Mouse (Mus musculus) heart, postnatal 36 days (tissue): ENCODE measurements around the gene Gm9844. TPM values are rescaled to one million over a fixed set of nuclear protein-coding genes. Genes with fewer than 3 reads are reported as not detected.
A peak's percentile ranks its signal among the peaks of the same experiment; 100 is the strongest.
"Not testable (repeated sequence)": the region's sequence is repeated elsewhere in the genome, so short reads cannot be mapped to it uniquely, and the experiment has no call there.

Experiments
- DNase-seq, 2 experiments: peaks; one replicate each; pipeline ENCODE4 v3.0.0; 2021 to 2022
- intact Hi-C: fragments of 180-260 bp; cut with DNase I; formaldehyde crosslinking; loops from one replicate; pipeline ENCODE4 v1.15.1; 2025
- total RNA-seq, 2 experiments: library from RNA; stranded (reverse); gene quantifications; 2 replicates each; pipeline ENCODE4 v1.2.3; 2021

Gene Gm9844
- total RNA-seq, result not detected

GRCm38 (mm10) chr7:24861913-24862312 lies at the start of gene Gm9844:
Gene Gm9844 (plus strand): TSS chr7:24862213.
- intact Hi-C loops, result no loop called here
- no peak for DNase-seq

DNA sequence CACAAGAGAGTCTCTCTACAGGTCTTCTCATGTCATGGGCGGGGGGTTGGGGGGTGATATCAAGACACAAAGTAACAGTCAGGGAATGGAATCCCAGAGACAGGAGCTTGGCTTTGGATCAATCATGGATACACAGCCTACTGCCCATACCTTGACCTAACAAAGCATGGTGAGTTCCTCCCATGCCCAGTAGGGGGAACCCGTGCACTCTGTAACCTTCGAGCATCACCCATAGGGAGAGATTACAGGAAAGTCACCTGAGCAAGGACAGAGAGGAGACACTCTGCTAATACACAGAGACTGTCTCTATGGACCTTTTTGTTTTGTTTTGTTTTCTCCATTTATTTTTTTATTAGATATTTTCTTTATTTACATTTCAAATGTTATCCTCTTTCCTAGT lies 44.5 kb upstream of the Gm9844 start:
- DNase-seq, result peak; percentile 39 to 69
- intact Hi-C loops, result loop anchor here (2.0 kb wide), 1 partner anchor 157 kb away; no protein-coding TSS in a partner anchor

GRCm38 (mm10) chr7:24824452-24824851 lies 37.6 kb upstream of the Gm9844 start:
- no peak for DNase-seq
- intact Hi-C loops, result no loop called here

GRCm38 (mm10) chr7:24827181-24827580 lies 34.8 kb upstream of the Gm9844 start:
- intact Hi-C loops, result no loop called here
- no peak for DNase-seq

GRCm38 (mm10) chr7:24838732-24839409 lies 23.1 kb upstream of the Gm9844 start:
- intact Hi-C loops, result loop anchor here (5.0 kb wide), 1 partner anchor 738 kb away; no protein-coding TSS in a partner anchor
- not testable (repeated sequence) for DNase-seq

- intact Hi-C loops, result loop anchor here (5.0 kb wide), 1 partner anchor 738 kb away; no protein-coding TSS in a partner anchor
- no peak for DNase-seq
Observed at GRCm38 (mm10) chr7:24839410-24839808, 22.6 kb upstream of the Gm9844 start.

DNA sequence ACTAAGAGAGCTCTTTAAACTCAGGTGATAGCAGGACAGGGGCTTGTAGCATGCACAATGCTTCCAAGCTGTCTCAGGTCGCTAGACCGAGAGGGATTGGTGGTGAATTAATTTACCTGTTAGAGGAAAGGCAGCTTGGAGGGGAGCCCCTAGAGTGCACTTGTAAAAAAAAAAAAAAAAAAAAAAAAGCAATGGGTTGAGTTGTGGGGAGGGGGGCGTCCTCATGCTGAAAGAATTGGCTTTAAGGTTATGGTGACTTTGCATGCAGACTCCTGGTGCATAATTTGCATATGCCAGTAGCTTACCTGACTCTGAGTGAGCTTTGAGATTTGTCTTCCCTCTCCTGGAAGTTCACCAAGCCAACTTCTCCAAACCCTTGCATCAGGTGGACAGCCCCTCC lies 21.7 kb upstream of the Gm9844 start:
- intact Hi-C loops, result no loop called here
- DNase-seq, result no peak

GRCm38 (mm10) chr7:24841009-24841408 lies 21.0 kb upstream of the Gm9844 start:
- no peak for DNase-seq
- intact Hi-C loops, result no loop called here

- DNase-seq, result no peak
- intact Hi-C loops, result no loop called here
Observed at GRCm38 (mm10) chr7:24844144-24844543, 17.9 kb upstream of the Gm9844 start.

DNA sequence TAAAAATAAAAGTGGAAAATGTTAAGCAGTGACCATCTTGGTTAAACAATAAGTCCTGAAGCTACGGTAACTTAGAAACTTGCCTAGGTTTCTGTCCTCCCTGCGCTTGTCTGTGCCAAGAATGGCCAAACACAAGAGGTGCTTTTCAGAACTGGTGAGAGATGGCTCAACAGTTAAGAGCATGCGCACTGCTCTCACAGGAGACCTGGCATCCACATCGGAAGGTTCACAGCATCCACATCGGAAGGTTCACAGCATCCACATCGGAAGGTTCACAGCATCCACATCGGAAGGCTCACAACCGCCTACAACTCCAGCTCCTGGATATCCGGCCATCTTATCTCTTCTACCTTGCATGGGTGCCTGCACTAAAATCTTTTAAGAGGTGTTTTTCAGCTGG lies 16.8 kb upstream of the Gm9844 start:
- intact Hi-C loops, result no loop called here
- DNase-seq, result no peak

DNA sequence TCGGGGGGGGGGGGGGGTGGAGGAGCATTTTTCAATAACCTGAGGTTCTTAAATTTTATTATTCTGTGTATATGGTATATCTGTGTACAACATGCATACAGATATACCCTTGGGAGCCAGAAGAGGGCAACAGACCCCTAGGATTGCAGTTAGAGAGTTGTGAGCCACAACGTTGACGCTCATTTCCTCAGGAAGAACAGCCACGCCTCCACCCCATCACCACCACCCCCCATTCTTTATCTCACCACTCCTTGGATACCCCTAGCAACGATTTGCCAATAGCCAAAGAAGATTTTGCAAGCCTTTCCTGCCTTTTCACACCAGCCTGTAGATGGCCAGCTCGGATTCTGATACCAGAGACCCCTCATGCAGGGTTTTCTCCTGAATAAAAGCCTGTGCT lies 16.3 kb upstream of the Gm9844 start:
- no peak for DNase-seq
- intact Hi-C loops, result no loop called here

- intact Hi-C loops, DNase-seq: not testable (repeated sequence)
Observed at GRCm38 (mm10) chr7:24846576-24846975, 15.4 kb upstream of the Gm9844 start.

DNA sequence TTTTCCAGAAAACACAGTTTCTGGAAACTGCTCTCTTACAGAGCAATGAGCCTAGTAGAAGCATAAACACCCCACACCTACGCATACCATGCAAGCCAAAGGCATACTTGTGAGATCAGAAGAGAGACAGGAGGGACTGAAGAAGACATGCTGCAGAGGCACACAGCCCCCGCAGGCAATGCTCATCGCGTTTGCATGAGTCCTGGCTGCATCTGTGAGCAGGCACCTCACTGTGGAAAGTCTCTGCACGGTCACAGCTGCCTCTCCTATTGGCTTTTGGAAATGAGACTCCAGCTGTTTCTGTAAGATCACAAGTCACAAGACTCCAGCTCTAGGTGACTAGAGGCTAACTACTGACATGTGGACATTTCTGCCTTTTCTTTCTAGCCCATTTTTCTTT lies 11.9 kb upstream of the Gm9844 start:
- no peak for DNase-seq
- intact Hi-C loops, result no loop called here

DNA sequence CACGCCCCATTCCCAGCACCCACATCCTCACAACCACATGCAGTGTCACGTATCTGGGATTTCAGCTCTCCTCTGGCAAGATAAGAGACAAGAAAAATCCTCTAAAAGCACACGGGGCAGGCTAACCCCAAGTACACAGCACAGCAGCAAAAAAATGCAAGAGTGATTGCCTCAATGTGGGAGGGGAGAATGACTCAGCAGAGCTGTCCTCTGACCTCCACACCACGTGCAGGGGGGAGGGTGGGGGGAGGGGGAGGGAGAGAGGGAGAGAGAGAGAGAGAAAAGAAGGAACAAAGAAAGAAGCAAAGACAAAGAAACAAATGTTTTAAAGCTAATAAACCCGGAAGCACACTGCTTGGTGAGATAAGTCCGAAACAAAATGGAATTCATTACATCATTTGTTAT lies 11.1 kb upstream of the Gm9844 start:
- intact Hi-C loops, result no loop called here
- no peak for DNase-seq

- no peak for DNase-seq
- intact Hi-C loops, result no loop called here
Observed at GRCm38 (mm10) chr7:24851596-24852325, 10.3 kb upstream of the Gm9844 start.

- intact Hi-C loops, result no loop called here
- DNase-seq, result no peak
Observed at GRCm38 (mm10) chr7:24852557-24853232, 9.3 kb upstream of the Gm9844 start.

DNA sequence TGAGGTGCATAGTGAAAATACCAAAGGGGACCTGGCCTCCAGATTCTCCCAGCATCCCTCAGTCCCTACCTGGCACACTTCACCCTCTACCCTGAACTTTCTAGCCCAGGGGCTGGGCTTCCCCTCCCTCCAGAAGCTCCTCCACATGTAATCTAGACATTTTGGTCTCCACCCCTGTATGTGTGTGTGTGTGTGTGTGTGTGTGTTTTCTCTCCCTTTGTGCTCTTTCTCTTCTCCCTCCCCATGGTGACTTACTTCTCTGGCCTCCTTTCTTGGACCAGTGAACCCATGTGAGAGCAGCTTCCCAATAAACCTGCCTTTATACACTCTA lies 8.8 kb upstream of the Gm9844 start:
- intact Hi-C loops, result no loop called here

GRCm38 (mm10) chr7:24853695-24854094 lies 8.3 kb upstream of the Gm9844 start:
- no peak for DNase-seq
- intact Hi-C loops, result no loop called here

More for the DNA sequence above, 8.8 kb upstream of the Gm9844 start:
- no peak for DNase-seq

DNA sequence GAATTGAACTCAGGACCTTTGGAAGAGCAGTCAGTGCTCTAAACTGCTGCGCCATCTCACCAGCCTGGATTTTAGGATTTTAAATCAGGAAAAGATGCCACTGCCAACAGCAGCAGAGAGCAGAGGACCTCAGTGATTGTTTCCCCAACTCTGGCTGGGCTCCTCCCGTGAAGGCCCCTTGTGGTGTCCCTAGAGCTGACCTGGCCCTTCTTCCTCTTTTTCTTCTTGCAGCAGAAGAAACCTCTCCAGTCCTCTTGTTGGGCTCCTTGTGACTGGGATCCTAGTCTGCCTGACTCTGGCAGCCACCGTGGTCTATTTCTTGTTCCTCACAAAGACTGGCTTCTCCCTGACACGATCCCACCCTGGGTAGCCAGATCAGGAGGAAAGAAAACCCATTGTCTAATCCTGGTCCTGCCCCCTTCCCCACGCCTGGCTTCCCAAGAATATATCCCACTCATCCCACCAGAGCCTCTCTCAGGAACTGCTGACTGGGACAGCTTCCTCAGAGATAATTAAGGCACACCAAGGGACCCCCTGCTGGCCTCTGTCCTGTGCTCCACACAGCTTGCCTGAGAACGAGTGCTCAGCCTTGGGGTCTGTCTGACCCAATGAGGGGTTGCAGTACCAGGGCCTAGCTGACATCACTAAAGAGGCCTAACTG lies 5.4 kb upstream of the Gm9844 start:
- intact Hi-C loops, result no loop called here
- no peak for DNase-seq

DNA sequence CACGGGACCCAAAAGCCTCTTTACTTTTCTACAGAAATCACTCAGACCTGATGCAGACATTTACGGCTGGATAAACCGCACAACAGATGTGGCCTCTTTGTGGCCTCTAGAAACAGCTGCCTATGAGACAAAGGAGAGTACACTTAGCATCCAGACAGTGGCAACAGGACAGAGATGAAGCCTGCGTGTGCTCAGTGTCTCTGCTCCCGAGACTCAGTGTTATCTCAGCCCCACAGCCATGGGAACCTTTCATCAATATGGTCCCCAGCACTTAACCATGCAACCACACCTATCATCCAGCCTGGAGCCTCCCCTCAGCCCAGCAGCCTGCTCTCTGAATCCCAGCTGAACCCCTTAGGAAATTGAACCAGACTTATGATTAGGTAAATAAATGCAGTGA lies 2.8 kb upstream of the Gm9844 start:
- DNase-seq, result no peak
- intact Hi-C loops, result no loop called here

GRCm38 (mm10) chr7:24862853-24863252 lies 840 bp downstream of the Gm9844 start:
- DNase-seq, result no peak
- intact Hi-C loops, result no loop called here
